Mouse (Mus musculus): ENCODE data around the gene Epgn.

DNA sequence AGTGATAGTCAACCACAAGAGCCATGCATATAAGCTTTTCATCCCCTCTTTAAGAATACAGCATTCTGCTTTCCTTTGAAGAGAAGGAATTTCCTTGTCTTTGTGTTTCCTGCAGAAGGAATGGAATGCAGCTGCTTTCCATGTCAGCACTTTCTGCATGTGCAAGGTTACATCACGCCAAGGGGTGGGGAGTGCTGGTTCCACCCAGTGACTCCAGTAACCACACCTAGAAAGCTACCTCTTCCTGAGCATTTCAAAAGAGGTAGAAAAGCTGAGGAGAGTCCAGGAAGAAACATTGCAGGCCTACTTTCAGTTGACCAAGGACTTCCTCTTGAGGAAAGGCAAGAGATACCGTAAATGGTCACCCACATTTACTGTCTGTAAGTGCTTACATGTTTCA, 8.1 kb downstream of the Epgn start:
- TF ChIP-seq CTCF (IDR thresholded peaks at IDR 0.05; ENCODE audit: low read depth, low read length) (no peak), TAL1 (conservative IDR thresholded peaks at IDR 0.05; ENCODE audit: low read depth, low read length) (no peak), GATA1 (IDR thresholded peaks at IDR 0.05; ENCODE audit: borderline replicate concordance, low read length) (no peak)
